Mouse (Mus musculus) megakaryocyte-erythroid progenitor cell, adult 5-6 weeks (primary cell): Measurements from ENCODE around the gene Gnai3. TPM values are rescaled to one million over a fixed set of nuclear protein-coding genes. Genes with fewer than 3 reads are reported as not detected.

ENCODE experiments used
- ATAC-seq: replicated peaks from 2 replicates; pipeline ENCODE4 v1.8.0; 2016; ENCODE audit warnings: mild to moderate bottlenecking, inconsistent platforms; ENCODE audit not compliant: severe bottlenecking, poor library complexity, low FRiP score, low TSS enrichment
- total RNA-seq, 2 experiments: library from RNA; stranded (forward) in 1 of 2; stranded (reverse) in 1 of 2; fragments of 200-1000, 215-1000 nt in 1 of 2; fragments of >200 nt in 1 of 2; fragmentation: Nextera tagmentation in 1 of 2; gene quantifications; 2 replicates each; pipeline ENCODE4 v1.2.3; 2014 to 2017

The Gnai3 gene
- total RNA-seq, 2 experiments from 2014 or later = 66.7 to 114 TPM

DNA sequence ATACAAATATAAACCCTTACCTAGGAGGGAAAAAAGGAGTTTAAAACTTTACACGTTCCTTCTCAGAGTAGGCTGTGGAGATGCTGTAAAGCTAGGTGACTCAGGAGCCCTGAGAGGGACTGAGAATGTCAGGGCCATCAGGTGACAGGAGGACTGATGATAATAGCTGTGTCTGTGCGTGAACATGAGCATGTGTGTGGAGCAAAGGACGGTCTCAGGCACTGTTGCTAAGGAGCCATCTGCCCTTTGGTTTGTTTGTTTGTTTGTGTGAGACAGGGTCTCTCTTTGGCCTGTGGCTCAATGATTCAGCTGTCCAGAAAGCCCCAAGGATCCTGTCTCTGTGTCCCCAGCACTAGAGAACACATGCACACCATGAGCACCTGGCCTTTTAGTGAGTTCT lies 24.8 kb downstream of the Gnai3 start:
- ATAC-seq = no peak

DNA sequence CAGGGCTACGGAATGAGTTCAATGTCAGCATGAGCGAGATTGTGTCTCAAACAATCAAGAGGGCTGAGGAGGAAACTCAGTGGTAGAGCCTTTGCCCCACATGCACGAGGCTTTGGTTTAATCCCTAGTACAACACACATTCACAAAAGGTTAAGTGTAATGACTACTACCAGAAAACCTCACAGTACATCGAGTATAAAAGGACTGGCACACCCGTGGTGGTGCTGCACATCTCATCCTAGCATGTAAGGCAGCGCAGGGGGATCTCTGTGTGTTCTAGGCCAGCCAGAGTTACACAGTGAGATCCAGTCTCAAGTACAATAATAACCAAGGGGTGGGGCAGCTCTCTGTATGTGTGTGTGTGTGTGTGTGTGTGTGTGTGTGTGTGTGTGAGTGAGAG lies 28.5 kb downstream of the Gnai3 start:
- no peak for ATAC-seq

DNA sequence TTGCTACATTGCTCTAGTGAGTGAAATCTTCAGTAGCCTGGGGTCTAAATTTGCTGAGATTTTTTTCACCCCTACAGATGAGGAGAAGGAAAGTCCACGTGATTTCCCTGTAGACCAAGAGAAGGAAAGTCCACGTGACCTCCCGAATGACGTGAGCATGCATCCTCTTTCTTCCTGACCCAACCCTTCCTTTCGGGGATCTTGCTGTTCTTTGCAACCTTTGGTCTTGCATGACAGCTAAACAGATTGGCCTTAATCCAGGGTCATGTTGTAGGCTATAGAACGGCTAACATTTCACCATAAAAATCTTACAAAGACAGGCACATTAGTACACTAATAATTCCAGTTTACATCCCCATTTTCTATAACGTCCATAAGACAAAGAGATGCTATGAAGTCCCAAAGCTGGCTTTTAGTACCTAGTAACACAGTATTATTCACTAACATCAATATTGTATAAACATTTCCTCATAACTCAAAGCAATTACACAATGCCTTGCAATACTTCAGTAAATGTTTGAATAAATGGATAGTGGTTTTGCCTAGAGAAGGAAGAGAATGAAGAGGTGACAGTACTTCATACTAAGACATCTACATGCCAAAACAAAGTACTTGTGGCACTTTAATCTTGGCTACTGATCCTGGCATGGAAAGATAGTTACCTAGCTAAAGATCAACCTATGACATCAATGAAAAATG lies 32.2 kb downstream of the Gnai3 start:
- no peak for ATAC-seq

GRCm38 (mm10) chr3:108112666-108113065 lies 33.3 kb downstream of the Gnai3 start:
- peak; percentile 78 for ATAC-seq

- no peak for ATAC-seq
These were observed 33.7 kb downstream of the Gnai3 start for GRCm38 (mm10) chr3:108112246-108112645.

DNA sequence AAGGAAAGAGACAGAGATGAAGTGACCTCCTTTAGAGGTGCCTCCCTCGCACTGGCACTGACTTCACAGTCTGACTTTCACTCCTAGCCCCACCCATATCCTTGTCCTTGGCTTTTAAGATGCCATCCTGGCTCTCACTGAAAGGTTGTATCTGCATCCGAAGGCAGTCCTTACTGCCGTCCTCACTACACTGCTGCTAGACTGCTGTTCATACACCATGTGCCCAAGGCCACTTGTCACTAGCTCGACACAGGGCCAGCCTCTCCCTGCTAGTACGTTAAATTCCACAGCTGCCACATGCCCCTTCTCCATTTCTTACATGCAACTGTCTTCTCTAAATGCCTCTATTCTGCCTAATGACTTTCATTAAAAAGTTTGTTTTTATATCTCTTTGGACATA lies 34.6 kb downstream of the Gnai3 start:
- no peak for ATAC-seq

- ATAC-seq = peak; percentile 81
These were observed 40.7 kb downstream of the Gnai3 start for GRCm38 (mm10) chr3:108105281-108105680.

DNA sequence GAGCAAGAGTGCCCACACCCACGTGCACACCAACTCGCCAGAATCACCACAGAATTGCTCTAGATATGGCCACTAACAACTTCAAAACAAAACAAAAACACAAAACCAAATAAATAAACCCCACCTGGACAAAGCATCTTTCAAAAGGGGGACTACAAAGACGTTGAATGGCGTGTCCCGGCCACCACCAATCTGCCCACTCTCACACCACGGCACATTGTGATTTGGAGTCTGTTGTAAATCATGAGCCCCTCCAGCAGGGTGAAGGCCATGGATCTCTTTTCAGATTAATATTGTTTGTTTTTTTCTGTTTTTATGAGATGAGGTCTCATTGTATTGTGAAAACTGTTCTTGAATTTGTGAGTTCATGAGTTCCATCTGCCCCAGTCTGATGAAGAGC lies 43.9 kb downstream of the Gnai3 start:
- no peak for ATAC-seq

DNA sequence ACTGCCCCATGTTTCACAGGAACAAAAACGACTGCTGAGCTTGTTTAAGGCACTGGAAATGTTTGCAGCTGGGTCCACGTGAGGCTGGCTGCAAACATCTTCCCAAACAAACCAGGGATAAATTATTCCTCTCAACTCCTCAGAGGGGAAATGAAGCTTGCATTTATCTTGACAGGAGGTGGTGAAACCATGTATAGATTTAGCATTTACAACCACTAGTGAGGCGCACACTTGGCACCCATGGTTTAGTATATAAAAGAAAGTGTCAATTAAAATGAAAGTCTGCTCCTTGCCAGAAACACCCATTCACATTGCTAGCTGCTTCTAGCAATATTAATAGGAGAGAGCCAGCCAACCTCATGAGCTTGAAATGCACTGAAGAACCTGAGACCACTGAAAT lies 44.4 kb downstream of the Gnai3 start:
- no peak for ATAC-seq

- ATAC-seq = peak; percentile 69
These were observed 47.6 kb downstream of the Gnai3 start for GRCm38 (mm10) chr3:108098316-108098715.

- ATAC-seq = no peak
These were observed 48.3 kb downstream of the Gnai3 start for GRCm38 (mm10) chr3:108097656-108098055.

GRCm38 (mm10) chr3:108096726-108097125 lies 49.2 kb downstream of the Gnai3 start:
- peak; percentile 90 for ATAC-seq

GRCm38 (mm10) chr3:108096226-108096625 lies 49.7 kb downstream of the Gnai3 start:
- no peak for ATAC-seq

DNA sequence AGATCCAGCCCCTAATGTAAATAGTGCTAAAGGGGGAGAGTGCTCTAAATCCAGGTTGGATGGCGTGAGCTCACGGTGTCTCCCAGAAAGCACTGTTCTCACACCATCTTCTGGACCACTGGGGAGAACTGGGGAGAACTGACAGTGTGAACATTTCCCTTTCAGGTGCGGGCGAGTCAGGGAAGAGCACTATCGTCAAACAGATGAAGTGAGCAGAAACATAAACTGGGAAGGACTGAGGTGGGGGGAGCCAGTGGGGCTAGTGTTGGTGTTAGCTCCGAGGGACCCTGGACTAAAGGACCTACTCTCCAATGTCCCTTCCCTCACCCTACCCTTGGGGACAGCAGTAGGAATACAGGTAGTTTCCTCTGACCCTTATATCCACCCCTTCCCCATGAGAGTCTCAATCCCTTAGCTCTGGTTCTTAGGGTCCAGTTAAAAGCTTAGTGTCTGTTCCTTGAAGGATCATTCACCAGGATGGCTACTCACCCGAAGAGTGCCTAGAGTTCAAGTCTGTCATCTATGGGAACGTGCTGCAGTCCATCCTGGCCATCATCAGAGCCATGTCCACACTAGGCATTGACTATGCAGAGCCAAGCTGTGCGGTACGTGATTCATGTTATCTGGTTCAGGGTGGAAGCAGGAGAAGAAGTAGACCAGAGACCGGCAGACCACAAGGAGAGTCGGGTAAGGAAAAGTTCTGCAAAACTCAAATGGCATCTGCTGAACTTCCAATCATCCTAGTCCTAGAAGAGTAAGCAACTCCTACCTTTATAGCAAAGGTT lies 50.8 kb downstream of the Gnai3 start:
- no peak for ATAC-seq

DNA sequence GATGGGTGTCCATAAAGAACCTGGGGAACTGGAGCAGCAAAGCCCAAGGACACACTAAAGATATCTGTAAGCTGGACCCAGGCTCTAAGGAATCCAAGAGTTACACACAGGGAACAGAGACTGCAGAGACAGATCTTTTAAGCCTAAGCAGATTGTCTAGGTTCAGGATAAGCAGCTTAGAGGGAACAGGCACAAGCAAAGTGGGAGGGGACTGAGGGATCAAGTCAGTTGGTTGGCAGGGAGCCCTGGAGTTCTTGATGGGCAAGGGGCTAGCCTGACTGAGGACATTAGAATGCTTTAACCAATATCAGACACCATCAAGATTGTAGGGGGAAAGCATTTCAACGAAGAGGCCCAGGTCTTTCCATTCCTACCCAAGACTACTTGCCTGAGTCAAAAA lies 51.8 kb downstream of the Gnai3 start:
- ATAC-seq = no peak

GRCm38 (mm10) chr3:108093306-108093705 lies 52.6 kb downstream of the Gnai3 start:
- no peak for ATAC-seq

DNA sequence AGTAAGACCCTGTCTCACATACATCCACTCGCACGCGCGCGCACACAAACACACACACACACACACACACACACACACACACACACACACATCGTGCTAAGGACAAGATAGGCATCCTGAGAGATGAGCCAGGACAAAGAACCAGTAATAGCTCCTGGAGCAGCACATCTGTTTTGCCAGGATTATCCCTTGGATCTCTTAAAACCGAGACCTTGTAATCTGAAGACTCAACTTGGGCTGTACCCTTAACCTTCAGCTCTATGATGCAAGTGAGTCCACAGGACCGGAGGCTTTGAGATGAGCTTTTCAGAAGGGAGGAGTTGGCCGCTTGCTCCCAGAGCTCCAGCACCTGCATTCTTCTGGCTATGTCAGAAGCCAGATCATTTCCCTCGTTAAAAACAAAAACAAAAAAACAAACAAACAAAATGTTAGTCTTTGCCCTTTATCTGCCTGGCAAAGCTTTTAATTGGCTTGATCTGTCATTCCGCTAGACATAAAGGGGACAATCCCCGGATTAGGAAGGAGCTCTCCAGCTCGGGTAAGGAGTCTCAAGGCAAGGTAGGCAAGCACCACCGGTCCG lies 53.3 kb downstream of the Gnai3 start, which contains the start of gene Gnat2:
Gnat2 (plus strand) TSS at position 254 of the 580 bp plus-strand sequence.
- no peak for ATAC-seq

DNA sequence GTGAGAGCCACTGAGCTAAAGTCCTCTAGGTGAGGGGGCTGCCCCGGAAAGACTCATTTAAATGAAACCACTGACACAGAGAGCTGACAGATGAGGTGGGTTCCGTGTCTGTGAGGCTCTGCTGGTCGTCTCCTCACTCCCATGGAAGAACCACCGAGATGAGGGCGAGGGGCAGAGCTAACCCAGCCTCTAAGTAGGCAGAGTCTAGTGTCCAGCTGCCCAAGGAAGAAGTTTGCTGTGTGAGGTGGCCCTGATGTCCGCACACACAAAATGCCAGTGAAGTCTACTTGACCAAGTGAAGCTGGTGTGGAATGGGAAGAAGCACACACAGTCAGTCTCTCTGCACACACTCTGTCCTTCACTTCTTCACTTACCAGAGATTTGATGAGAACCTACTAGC lies 53.9 kb downstream of the Gnai3 start:
- no peak for ATAC-seq

GRCm38 (mm10) chr3:108090561-108090960 lies 55.4 kb downstream of the Gnai3 start:
- no peak for ATAC-seq

DNA sequence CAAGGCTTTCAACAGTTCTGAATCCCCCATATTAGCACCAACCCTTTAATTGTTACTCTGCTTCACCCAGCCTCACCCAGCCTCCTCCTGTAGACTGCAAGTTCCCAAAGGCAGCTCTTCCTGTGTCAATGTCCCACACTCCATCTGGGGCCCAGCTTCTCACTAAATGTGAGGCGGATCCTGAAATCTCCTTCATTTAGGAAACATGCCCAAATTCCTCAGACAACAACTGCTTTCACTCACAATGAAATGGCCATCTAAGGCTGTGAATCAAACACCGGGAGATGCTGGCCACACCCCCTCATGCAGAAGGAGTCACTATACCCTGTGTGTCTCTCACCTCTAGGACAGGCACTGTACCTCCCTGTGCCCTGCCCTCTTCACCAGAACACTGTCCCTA lies 56.0 kb downstream of the Gnai3 start:
- ATAC-seq = no peak
